Mouse (Mus musculus): ENCODE data around the gene Spink8.

Gene Spink8

GRCm38 (mm10) chr9:109870983-109871572 lies 59.0 kb downstream of the Spink8 start:
- no peak for DNase-seq (ENCODE audit: low spot score in 2 of 2)

GRCm38 (mm10) chr9:109874797-109875691 lies 63.0 kb downstream of the Spink8 start, which contains the start of gene Cdc25a:
Gene Cdc25a, plus strand, starts transcription at chr9:109875579.
- DNase-seq (ENCODE audit: low spot score in 2 of 2): peak; percentile 92 to 97

- DNase-seq (ENCODE audit: low spot score in 2 of 2): peak in 1 of 2 experiments; percentile 43
Measured at GRCm38 (mm10) chr9:109875695-109876601, 63.9 kb downstream of the Spink8 start.

All from urinary bladder, adult 18-20 months (tissue).